Mouse (Mus musculus): ENCODE measurements around the gene Ppp1r1a. TPM values are rescaled to one million over a fixed set of nuclear protein-coding genes. Genes with fewer than 3 reads are reported as not detected.

Gene Ppp1r1a
- polyA plus RNA-seq, 1 experiment from 2014 or later, result 0.30 TPM

DNA sequence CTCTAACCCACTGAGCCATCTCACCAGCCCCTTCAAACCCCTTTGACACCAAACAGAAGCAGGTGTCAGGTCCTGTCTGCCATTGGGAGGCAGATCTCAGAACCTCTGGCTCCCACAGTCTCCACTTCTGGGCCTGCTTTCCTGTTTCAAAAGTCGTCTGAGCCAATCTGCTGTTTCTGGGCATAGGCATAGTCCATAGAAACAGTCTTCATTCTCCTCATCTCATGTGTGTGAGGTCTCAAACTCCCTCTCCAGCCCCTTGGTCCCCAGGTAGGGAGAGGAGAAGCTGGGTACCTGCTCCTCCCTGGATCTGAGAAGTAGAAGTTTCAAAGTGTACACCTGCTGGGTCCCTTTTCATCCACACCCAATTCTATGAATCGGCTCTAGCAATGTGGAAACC is 1.3 kb downstream of the Ppp1r1a start:
- H3K9me3 ChIP-seq (replicated peaks), result no peaks in the 10 kb centered on the region
- no peaks in the 10 kb centered on the region for H3K36me3 ChIP-seq (replicated peaks)
- WGBS (ENCODE audit: insufficient replicate concordance), result 19% methylated on average over 2 of the region's 2 CpGs
- no peak overlapping the region for H3K4me2 ChIP-seq
- ATAC-seq (ENCODE audit: insufficient read depth), result no peak
- H3K9ac ChIP-seq, result no peak overlapping the region
- H3K4me1 ChIP-seq (replicated peaks), result no peaks in the 10 kb centered on the region
- no peak overlapping the region for H3K4me3 ChIP-seq (replicated peaks)
- peaks cover 67% of the 10 kb centered on the region for H3K27me3 ChIP-seq
- no peak overlapping the region for H3K27ac ChIP-seq (replicated peaks)

DNA sequence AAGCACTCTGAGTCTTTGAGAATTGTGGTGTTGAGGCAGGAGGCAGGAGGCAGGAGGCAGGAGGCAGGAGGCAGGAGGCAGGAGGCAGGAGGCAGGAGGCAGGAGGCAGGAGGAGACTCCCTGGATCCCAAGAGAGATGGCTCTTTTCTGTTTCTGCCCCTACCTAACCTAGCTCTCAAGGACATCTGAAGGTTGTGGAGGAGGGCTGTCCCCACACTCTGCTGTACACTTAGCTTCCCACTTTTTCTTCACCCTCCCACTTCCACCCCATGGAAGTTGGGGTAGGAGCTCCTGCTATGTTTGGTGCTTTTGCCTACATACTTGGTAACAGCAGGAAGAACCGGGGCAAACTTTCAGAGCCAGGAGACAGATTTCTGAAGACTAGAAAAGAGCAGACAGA is 2.0 kb downstream of the Ppp1r1a start:
- Histone ChIP-seq H3K27ac (replicated peaks) (no peak overlapping the region), H3K4me3 (replicated peaks) (no peak overlapping the region), H3K4me2 (no peak overlapping the region), H3K9ac (no peak overlapping the region), H3K36me3 (replicated peaks) (no peaks in the 10 kb centered on the region), H3K4me1 (replicated peaks) (no peaks in the 10 kb centered on the region), H3K9me3 (replicated peaks) (no peaks in the 10 kb centered on the region), H3K27me3 (peaks cover 66% of the 10 kb centered on the region)
- ATAC-seq (ENCODE audit: insufficient read depth), result no peak
- 38% methylated on average over 1 of the region's 1 CpGs for whole genome bisulfite sequencing (ENCODE audit: insufficient replicate concordance)

DNA sequence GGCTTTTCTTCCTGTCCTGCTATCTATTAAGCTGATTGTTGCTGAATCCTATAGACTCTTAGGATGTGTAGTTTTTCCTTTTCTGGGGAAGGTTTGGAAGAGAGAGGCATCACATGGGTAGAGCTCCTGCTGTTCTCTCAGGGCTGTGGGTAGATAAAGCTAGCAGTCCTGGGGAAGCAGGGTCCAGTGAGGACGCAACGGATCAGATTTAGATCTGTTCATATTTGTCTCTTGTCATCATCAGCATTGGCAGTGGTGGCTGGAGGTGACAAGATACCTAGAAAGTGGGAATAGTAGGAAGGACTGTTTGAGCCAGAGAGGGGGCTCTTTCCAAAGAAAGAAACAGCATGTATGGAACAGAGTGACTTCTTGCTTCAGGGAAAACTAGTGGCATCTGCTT is 2.8 kb downstream of the Ppp1r1a start:
- H3K4me3 ChIP-seq (replicated peaks), result no peak overlapping the region
- H3K4me2 ChIP-seq, result no peak overlapping the region
- H3K36me3 ChIP-seq (replicated peaks), result no peaks in the 10 kb centered on the region
- H3K27me3 ChIP-seq, result peaks cover 62% of the 10 kb centered on the region
- H3K27ac ChIP-seq (replicated peaks), result no peak overlapping the region
- WGBS (ENCODE audit: insufficient replicate concordance), result 50% methylated on average over 2 of the region's 2 CpGs
- ATAC-seq (ENCODE audit: insufficient read depth), result no peak
- no peak overlapping the region for H3K9ac ChIP-seq
- H3K4me1 ChIP-seq (replicated peaks), result no peaks in the 10 kb centered on the region
- H3K9me3 ChIP-seq (replicated peaks), result no peaks in the 10 kb centered on the region

DNA sequence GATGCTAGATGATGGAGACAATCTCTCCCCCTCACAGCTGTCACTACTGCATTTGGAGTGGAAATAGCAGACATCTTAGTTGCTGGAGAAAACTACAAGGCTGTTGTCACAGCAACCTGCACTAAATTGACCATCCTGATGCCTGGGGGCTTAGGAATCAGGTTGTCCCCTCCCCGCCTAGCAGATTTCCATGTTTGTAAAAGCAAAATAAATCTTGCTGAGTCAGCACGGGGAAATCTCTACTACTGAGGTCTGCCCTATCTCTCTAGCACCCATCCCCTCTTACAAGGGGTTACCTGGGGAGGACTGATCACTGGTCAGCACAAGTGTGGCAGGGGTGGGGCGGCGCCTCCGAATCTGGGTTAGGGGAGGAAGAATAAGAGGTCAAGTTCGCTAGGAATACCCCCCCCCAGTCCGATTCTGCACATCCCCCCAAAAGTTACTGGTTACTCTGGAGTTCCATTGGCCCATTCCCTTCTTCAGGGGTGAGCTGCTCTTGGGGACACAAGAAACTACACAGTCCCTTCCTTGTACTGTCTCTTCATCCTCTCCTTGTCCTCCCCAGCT is 3.7 kb downstream of the Ppp1r1a start:
- H3K27ac ChIP-seq (replicated peaks), result no peak overlapping the region
- H3K4me2 ChIP-seq, result no peak overlapping the region
- ATAC-seq (ENCODE audit: insufficient read depth), result no peak
- H3K36me3 ChIP-seq (replicated peaks), result no peaks in the 10 kb centered on the region
- H3K27me3 ChIP-seq, result peaks cover 53% of the 10 kb centered on the region
- no peak overlapping the region for H3K4me3 ChIP-seq (replicated peaks)
- no peaks in the 10 kb centered on the region for H3K9me3 ChIP-seq (replicated peaks)
- no peaks in the 10 kb centered on the region for H3K4me1 ChIP-seq (replicated peaks)
- WGBS (ENCODE audit: insufficient replicate concordance), result 56% methylated on average over 7 of the region's 7 CpGs
- no peak overlapping the region for H3K9ac ChIP-seq

DNA sequence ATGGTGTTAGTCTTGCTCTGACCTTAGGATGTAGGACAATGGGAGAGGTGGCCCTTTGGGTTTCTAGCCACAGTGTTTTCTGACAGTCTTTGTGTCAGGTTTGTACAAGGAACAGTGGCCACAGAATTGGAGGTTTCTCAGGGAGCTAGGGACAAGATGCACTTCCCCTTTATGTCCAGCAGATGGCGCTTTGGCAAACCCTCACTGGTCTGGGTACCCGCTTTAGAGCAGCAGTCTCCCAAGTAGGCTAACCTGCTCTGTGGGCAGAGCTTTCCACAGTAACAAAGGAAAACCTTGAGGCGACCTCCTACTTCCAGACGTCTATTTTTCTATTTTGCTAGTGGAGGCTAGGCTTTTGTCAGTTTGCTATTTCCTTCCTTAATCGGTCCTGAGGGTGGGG is 7.4 kb downstream of the Ppp1r1a start:
- ATAC-seq (ENCODE audit: insufficient read depth), result no peak

DNA sequence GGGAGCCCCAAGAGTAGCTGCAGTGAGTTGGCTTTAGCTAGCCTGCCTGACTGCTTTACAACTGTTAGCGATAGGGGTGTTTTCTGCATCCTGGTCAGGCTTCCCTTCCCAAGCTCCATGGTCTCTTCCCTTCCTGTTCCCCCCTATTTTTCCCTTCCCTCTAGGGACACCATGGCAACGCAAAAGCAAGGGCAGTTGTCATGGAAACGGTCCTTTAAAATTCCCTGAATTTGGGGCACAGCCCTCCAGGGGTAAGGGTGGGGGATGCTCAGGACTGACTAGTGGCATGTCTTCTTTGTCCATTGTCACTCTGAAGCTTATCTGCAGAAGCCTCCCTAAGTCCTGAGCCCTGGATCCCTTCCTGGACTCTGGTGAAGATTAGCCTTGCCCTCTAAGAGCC is 14.6 kb downstream of the Ppp1r1a start:
- Histone ChIP-seq H3K4me2 (no peak overlapping the region), H3K27me3 (no peaks in the 10 kb centered on the region), H3K4me3 (replicated peaks) (no peak overlapping the region), H3K9me3 (replicated peaks) (no peaks in the 10 kb centered on the region), H3K4me1 (replicated peaks) (no peaks in the 10 kb centered on the region), H3K9ac (no peak overlapping the region), H3K27ac (replicated peaks) (no peak overlapping the region), H3K36me3 (replicated peaks) (no peaks in the 10 kb centered on the region)
- no peak for ATAC-seq (ENCODE audit: insufficient read depth)
- 65% methylated on average over 3 of the region's 3 CpGs for WGBS (ENCODE audit: insufficient replicate concordance)

More for the DNA sequence above, 7.4 kb downstream of the Ppp1r1a start:
- no peaks in the 10 kb centered on the region for H3K36me3 ChIP-seq (replicated peaks)
- H3K4me1 ChIP-seq (replicated peaks), result no peaks in the 10 kb centered on the region
- H3K4me2 ChIP-seq, result no peak overlapping the region
- H3K4me3 ChIP-seq (replicated peaks), result no peak overlapping the region
- H3K27me3 ChIP-seq, result peaks cover 17% of the 10 kb centered on the region; the same call in 1 of the 2 replicates
- WGBS (ENCODE audit: insufficient replicate concordance), result 5% methylated on average over 5 of the region's 5 CpGs
- no peak overlapping the region for H3K27ac ChIP-seq (replicated peaks)
- H3K9me3 ChIP-seq (replicated peaks), result no peaks in the 10 kb centered on the region
- H3K9ac ChIP-seq, result no peak overlapping the region

DNA sequence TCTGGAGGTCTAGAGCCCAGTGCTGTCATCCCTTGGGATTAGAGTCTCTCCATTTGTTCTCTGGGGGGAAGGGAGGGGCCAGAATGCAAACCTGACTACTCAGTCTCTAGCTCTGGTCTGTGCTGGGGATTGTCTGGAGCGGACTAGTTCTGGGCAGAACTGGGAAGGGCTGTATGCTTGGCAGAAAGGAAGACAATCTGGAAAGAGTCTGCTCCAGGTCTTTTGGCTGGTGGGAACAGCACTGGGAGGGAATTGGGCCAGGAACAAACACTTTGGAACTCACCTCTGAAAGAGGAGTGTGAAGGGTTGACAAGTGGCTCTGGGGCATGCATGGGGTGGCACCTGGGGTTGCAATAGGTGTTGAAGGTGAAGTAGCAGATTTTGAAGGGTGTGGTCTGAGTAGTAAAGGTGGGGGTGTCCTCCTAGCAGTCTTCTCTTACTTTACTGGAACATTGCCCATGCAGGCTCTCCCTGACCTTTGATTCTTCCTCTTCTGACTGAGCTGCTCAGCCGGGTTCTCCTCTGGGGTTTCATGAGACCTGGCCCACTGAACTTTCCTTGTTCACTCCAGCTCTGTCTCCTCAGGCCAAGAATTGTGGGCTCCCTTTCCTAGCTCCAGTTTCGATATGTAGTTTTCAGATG is 15.2 kb downstream of the Ppp1r1a start:
- no peak overlapping the region for H3K4me3 ChIP-seq (replicated peaks)
- no peak overlapping the region for H3K9ac ChIP-seq
- no peak overlapping the region for H3K27ac ChIP-seq (replicated peaks)
- no peaks in the 10 kb centered on the region for H3K4me1 ChIP-seq (replicated peaks)
- H3K9me3 ChIP-seq (replicated peaks), result no peaks in the 10 kb centered on the region
- no peak overlapping the region for H3K4me2 ChIP-seq
- 47% methylated on average over 3 of the region's 3 CpGs for WGBS (ENCODE audit: insufficient replicate concordance)
- H3K27me3 ChIP-seq, result no peaks in the 10 kb centered on the region
- no peak for ATAC-seq (ENCODE audit: insufficient read depth)
- no peaks in the 10 kb centered on the region for H3K36me3 ChIP-seq (replicated peaks)

DNA sequence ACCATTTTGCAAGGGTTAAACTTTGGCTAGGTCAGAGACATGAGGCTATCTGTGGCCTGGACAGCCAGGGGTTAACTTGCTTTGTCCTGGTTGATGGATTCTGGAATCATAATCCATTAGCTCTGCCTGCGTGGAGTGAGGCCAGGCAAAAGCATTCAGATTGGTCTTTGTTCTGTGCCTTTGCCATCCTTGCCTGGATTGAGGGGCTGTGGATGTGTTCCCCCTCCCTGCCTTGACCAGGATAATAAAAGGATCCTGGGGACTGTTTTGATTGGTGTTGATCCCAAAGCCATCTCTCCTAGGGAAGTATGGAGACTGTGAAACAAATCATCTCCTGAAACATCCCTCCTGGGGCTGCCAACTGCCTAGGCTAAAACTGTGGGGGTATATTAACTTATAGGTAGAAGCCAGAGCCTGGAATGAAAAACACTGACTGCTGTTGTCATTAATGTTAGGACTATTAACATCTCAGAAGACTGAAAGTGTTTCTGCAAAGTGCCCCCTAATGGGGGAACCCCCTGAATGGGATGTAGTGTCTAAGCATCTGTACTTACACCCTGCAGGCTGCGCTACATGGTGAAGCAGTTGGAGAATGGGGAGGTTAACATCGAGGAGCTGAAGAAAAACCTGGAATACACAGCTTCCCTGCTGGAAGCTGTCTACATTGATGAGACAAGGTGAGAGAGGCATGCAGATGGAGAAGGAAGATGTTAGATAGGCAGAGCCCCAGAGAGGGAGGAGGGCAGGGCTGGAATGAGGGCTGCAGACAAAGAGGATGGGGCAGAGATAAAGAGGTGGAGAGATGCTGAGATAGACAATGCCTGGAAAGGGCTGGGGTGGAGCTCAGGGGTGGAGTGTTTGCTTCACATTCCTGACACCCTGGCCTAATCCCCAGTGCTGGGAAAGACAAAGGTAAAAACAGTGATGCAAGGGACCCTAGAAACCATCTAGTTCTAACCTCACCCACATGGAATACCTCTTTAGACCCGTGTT is 18.1 kb downstream of the Ppp1r1a start:
- Histone ChIP-seq H3K4me3 (replicated peaks) (no peak overlapping the region), H3K36me3 (replicated peaks) (no peaks in the 10 kb centered on the region), H3K4me1 (replicated peaks) (no peaks in the 10 kb centered on the region), H3K27ac (replicated peaks) (no peak overlapping the region), H3K4me2 (no peak overlapping the region), H3K9ac (no peak overlapping the region), H3K9me3 (replicated peaks) (no peaks in the 10 kb centered on the region), H3K27me3 (no peaks in the 10 kb centered on the region; the same call in 1 of the 2 replicates)
- WGBS (ENCODE audit: insufficient replicate concordance), result 40% methylated on average over 4 of the region's 4 CpGs
- no peak for ATAC-seq (ENCODE audit: insufficient read depth)

DNA sequence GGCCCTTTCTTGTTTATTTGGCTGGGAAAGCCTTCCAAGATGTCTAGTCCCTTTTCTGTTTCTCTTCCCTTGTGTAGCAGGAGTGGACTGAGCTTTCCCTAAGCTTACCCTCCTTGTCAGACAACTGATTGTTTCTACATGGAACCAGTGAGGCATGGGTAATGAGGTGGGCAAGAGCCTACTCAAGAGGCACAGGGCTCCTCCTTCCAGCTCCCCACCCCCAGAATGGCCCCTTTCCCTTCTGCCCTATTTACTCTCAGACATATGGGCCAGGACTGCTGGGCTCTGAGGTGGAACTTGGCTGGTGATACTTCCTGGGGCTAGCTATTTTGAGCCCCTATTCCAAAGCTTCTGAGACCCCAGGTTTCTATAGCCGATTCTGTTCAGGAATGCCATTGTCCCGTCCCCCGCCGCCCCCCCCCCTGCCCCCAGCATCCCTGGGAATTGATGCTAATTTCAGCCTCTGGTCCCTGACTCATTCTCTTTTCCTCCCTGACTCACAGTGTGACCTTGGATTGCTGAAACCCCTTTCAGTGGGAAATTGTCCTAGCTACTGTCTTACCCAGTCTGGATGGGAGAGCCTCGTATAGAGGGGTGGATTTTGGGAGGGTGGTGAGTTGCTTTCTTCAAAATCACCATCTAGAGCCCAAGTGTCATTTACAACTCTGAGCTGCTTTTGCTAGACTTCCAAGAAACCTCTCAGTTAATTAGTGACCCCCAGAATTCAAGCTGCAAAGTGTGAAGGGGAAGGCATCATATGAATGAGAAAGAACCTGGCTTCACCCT is 19.0 kb downstream of the Ppp1r1a start:
- H3K27ac ChIP-seq (replicated peaks), result no peak overlapping the region
- H3K4me1 ChIP-seq (replicated peaks), result 0 out of 2 replicates have a peak, but pooled peaks cover 4% of the 10 kb centered on the region
- no peak overlapping the region for H3K4me3 ChIP-seq (replicated peaks)
- 37% methylated on average over 5 of the region's 5 CpGs for WGBS (ENCODE audit: insufficient replicate concordance)
- no peaks in the 10 kb centered on the region; the same call in 1 of the 2 replicates for H3K27me3 ChIP-seq
- no peaks in the 10 kb centered on the region for H3K36me3 ChIP-seq (replicated peaks)
- H3K4me2 ChIP-seq, result no peak overlapping the region
- no peak for ATAC-seq (ENCODE audit: insufficient read depth)
- H3K9ac ChIP-seq, result no peak overlapping the region
- H3K9me3 ChIP-seq (replicated peaks), result no peaks in the 10 kb centered on the region

DNA sequence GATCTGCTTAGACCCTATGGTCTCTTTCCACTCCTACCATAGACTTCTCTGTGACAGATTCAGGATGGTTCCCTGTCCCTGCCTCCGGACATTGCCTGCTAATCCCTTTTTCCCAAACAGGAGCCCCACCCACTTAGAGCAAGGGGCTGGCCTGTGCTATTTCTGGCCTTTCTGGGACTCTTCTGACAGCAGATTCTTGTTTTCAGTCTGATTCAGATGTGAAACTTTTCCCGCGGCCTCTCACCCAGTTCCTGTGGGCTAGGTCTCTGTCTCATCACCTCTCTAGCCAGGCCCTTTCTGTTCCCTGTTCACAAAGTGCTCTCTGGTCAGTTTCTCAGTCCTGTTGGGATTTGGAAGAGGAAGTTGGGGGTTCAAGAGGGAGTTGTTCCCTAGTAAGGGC is 22.9 kb downstream of the Ppp1r1a start:
- Histone ChIP-seq H3K9me3 (replicated peaks) (no peaks in the 10 kb centered on the region), H3K36me3 (replicated peaks) (no peaks in the 10 kb centered on the region), H3K27ac (replicated peaks) (no peak overlapping the region), H3K9ac (no peak overlapping the region), H3K4me3 (replicated peaks) (no peak overlapping the region), H3K4me1 (replicated peaks) (0 out of 2 replicates have a peak, but pooled peaks cover 4% of the 10 kb centered on the region), H3K4me2 (no peak overlapping the region), H3K27me3 (peaks cover 10% of the 10 kb centered on the region)
- 35% methylated on average over 3 of the region's 3 CpGs for WGBS (ENCODE audit: insufficient replicate concordance)
- ATAC-seq (ENCODE audit: insufficient read depth), result no peak
